Mouse (Mus musculus): Measurements from ENCODE around the gene Olfr703.

DNA sequence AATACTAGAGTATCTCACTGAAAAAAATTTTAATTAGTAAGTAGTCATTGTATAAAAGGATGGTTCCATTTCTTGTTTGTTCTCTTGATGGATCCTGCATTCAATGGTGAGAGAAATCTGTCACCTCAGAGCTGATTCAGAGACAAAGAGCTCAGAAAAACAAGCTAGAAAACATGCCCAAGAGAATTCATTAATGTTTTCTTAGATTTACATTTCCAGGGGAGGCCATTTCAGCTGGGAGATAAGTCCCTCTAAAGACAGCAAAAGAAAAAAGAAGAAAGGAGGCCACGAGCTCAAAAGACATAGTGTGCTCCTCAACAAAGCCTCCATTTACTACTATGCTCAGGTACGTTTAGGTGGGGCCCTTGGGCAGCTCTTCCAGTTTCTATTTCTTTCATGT, at the start of gene Olfr703:
- no peak for TF ChIP-seq CTCF (IDR thresholded peaks at IDR 0.05; ENCODE audit: insufficient read depth, low read depth, low read length)
- TF ChIP-seq POLR2A (IDR thresholded peaks at IDR 0.05; ENCODE audit: insufficient read depth, low read depth, low read length): no peak
